Mouse (Mus musculus): ENCODE results near the gene Grk6. TPM values are rescaled to one million over a fixed set of nuclear protein-coding genes. Genes with fewer than 3 reads are reported as not detected.
"Not testable (repeated sequence)": the region's sequence is repeated elsewhere in the genome, so short reads cannot be mapped to it uniquely, and the experiment has no call there.

The Grk6 gene
- total and polyA plus RNA-seq, 3 experiments: 83.2 to 96.7 TPM; not detected in 1

- Histone ChIP-seq H3K4me3 (ENCODE audit: control insufficient read depth in 1 of 2, insufficient read depth in 1 of 2, low read depth in 2 of 2, low read length in 2 of 2) (no peak overlapping the region), H3K9me3 (replicated peaks; ENCODE audit: insufficient read depth, low read length) (no peaks in the 10 kb centered on the region), H3K27me3 (ENCODE audit: control insufficient read depth in 1 of 2, insufficient read depth in 2 of 2, low read length in 2 of 2) (no peaks in the 10 kb centered on the region; a peak in 2 of 4 replicates), H3K79me2 (ENCODE audit: control insufficient read depth, insufficient read depth, low read length, poor library complexity) (no peaks in the 10 kb centered on the region), H3K9ac (ENCODE audit: control insufficient read depth, low read depth, low read length, poor library complexity, severe bottlenecking) (no peak overlapping the region), H3K36me3 (ENCODE audit: control insufficient read depth in 1 of 2, insufficient read depth in 2 of 2, low read length in 2 of 2) (peaks cover 0 to 2% of the 10 kb centered on the region in 2 experiments; a peak in 1 of 4 replicates), H3K4me1 (ENCODE audit: control insufficient read depth in 1 of 2, insufficient read depth in 2 of 2, low read length in 2 of 2) (peaks cover 0 to 2% of the 10 kb centered on the region in 2 experiments; a peak in 1 of 4 replicates), H3K27ac (ENCODE audit: control insufficient read depth, low read depth, low read length) (no peak overlapping the region)
- no peak for DNase-seq (ENCODE audit: low read depth, low spot score)
- no peak for TF ChIP-seq ZC3H11A (IDR thresholded peaks at IDR 0.05; ENCODE audit: low read depth, low read length)
- no peak for TF ChIP-seq ZKSCAN1 (IDR thresholded peaks at IDR 0.05; ENCODE audit: low read depth, low read length)
- TF ChIP-seq CHD2 (IDR thresholded peaks at IDR 0.05; ENCODE audit: low read length): no peak
- TF ChIP-seq GABPA (IDR thresholded peaks at IDR 0.05; ENCODE audit: low read depth, low read length): no peak
- no peak for TF ChIP-seq USF1 (IDR thresholded peaks at IDR 0.05; ENCODE audit: low read depth, low read length)
- TF ChIP-seq TCF12 (IDR thresholded peaks at IDR 0.05; ENCODE audit: low read depth, low read length): no peak
- TF ChIP-seq E2F4 (IDR thresholded peaks at IDR 0.05; ENCODE audit: borderline replicate concordance, low read depth, low read length): no peak
- no peak for TF ChIP-seq MYC (IDR thresholded peaks at IDR 0.05; ENCODE audit: low read depth, low read length)
- TF ChIP-seq BHLHE40 (IDR thresholded peaks at IDR 0.05; ENCODE audit: borderline replicate concordance, low read depth, low read length): no peak
Measured at GRCm38 (mm10) chr13:55430566-55430965, 14.3 kb upstream of the Grk6 start.

DNA sequence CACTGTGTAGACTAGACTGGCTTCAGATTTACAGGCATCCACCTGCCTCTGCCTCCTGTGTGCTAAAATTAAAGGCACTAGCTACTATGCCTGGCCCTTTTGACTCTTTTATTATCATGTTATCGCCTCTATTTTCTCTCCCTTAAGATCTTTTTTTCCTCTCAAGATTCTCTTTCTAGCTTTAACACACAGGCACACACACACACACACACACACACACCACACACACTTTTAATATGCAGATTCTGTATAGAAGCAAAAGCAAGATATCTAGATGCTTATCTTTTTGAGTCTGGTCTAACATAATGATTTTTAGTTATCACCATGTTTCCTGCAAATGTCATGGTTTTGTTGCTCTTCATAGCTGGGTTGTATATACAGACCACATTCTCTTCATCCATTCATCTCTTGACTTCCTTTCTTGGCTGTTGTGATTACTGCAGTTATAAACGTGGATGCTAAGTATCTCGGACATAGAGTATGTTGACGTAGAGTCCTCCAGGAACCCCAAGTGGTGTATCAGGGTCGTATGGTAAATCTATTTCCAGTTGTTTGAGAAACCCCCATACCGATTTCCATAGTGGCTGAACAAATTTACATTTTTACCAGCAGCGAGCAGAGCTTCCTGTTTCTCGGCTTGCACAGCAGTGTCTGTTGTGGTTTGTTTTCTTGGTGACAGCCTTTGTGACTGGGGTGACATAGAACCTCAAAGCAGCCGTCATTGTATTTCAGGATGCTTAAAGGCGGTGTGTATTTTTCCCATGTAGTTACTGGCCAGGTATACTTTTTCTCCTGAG is 12.8 kb upstream of the Grk6 start:
- Histone ChIP-seq H3K9ac (ENCODE audit: control insufficient read depth, low read depth, low read length, poor library complexity, severe bottlenecking) (no peak overlapping the region), H3K4me1 (ENCODE audit: control insufficient read depth in 1 of 2, insufficient read depth in 2 of 2, low read length in 2 of 2) (peaks cover 0 to 2% of the 10 kb centered on the region in 2 experiments; a peak in 1 of 4 replicates), H3K79me2 (ENCODE audit: control insufficient read depth, insufficient read depth, low read length, poor library complexity) (no peaks in the 10 kb centered on the region), H3K27me3 (ENCODE audit: control insufficient read depth in 1 of 2, insufficient read depth in 2 of 2, low read length in 2 of 2) (no peaks in the 10 kb centered on the region; a peak in 2 of 4 replicates), H3K9me3 (replicated peaks; ENCODE audit: insufficient read depth, low read length) (no peaks in the 10 kb centered on the region), H3K4me3 (ENCODE audit: control insufficient read depth in 1 of 2, insufficient read depth in 1 of 2, low read depth in 2 of 2, low read length in 2 of 2) (no peak overlapping the region; a peak in 1 of 4 replicates), H3K36me3 (ENCODE audit: control insufficient read depth in 1 of 2, insufficient read depth in 2 of 2, low read length in 2 of 2) (peaks cover 0 to 2% of the 10 kb centered on the region in 2 experiments; a peak in 1 of 4 replicates), H3K27ac (ENCODE audit: control insufficient read depth, low read depth, low read length) (no peak overlapping the region)
- TF ChIP-seq TBP (IDR thresholded peaks at IDR 0.05; ENCODE audit: low read depth, low read length) (peak; percentile 80; the same call in 1 of the 2 replicates), BHLHE40 (IDR thresholded peaks at IDR 0.05; ENCODE audit: borderline replicate concordance, low read depth, low read length) (no peak)
- peak; percentile 62 for DNase-seq (ENCODE audit: low read depth, low spot score)

DNA sequence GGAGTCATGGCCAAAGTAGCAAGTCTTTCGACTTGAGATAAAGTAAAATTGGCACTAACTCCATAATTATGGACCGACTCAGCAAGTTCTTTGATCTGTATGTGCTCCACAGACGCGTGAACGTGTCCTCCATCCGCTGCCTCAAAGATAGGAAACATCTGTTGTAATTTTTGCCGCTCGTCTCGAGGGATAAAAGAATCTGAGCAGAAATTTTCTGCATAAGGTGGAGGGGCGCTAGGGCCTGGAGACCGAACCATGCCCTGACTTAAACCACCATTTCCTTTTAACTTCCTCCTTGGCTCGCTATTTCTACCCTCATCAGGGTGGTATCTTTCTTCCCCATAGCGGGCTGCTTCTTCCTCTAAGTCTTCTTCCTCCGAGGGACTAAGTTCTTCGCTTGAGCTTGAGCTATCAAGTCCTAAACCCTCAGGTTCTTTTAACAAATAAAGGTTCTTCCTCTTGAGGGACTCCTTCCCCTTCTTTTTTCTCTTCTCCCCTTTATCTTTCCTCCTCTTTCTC is 7.7 kb upstream of the Grk6 start:
- not testable (repeated sequence) for H3K9me3 ChIP-seq (replicated peaks; ENCODE audit: insufficient read depth, low read length); H3K27me3 ChIP-seq (ENCODE audit: control insufficient read depth in 1 of 2, insufficient read depth in 2 of 2, low read length in 2 of 2); H3K9ac ChIP-seq (ENCODE audit: control insufficient read depth, low read depth, low read length, poor library complexity, severe bottlenecking); H3K79me2 ChIP-seq (ENCODE audit: control insufficient read depth, insufficient read depth, low read length, poor library complexity); H3K27ac ChIP-seq (ENCODE audit: control insufficient read depth, low read depth, low read length); H3K4me1 ChIP-seq (ENCODE audit: control insufficient read depth in 1 of 2, insufficient read depth in 2 of 2, low read length in 2 of 2); H3K36me3 ChIP-seq (ENCODE audit: control insufficient read depth in 1 of 2, insufficient read depth in 2 of 2, low read length in 2 of 2); H3K4me3 ChIP-seq (ENCODE audit: control insufficient read depth in 1 of 2, insufficient read depth in 1 of 2, low read depth in 2 of 2, low read length in 2 of 2)
- peak; percentile 38 for DNase-seq (ENCODE audit: low read depth, low spot score)
